Mouse (Mus musculus) CH12.LX (cell line): ENCODE measurements around the gene Hdc. TPM values are rescaled to one million over a fixed set of nuclear protein-coding genes. Genes with fewer than 3 reads are reported as not detected.

Source experiments
- DNase-seq: peaks from one replicate; pipeline ENCODE4 v3.0.0-alpha.2; 2013; ENCODE audit errors: extremely low read depth
- H3K27ac ChIP-seq: 2 replicates; pipeline ENCODE4 v1.5.1; 2012; ENCODE audit warnings: low read depth, mild to moderate bottlenecking, control low read depth, moderate library complexity; ENCODE audit not compliant: insufficient read depth
- H3K27me3 ChIP-seq: replicated peaks from 2 replicates; pipeline ENCODE3; 2012; ENCODE audit warnings: inconsistent platforms
- H3K36me3 ChIP-seq, 2 experiments: replicated peaks in 1 of 2; 2 replicates each; pipeline versions ENCODE3 to v1.6.1; 2012; ENCODE audit warnings: inconsistent platforms in 1 of 2, low read length in 1 of 2, mild to moderate bottlenecking in 1 of 2, mixed read lengths in 1 of 2, moderate library complexity in 1 of 2; ENCODE audit not compliant: control insufficient read depth in 1 of 2, insufficient read depth in 1 of 2
- H3K4me1 ChIP-seq, 2 experiments: 2 replicates each; pipeline ENCODE4 v1.6.1; 2012; ENCODE audit warnings: inconsistent platforms in 1 of 2, moderate library complexity in 1 of 2; ENCODE audit not compliant: insufficient read depth in 2 of 2, control insufficient read depth in 1 of 2
- H3K4me2 ChIP-seq: 2 replicates; pipeline ENCODE4 v1.6.1; 2012; ENCODE audit warnings: low read depth, mild to moderate bottlenecking, control low read depth; ENCODE audit not compliant: poor library complexity, insufficient read depth, severe bottlenecking
- H3K4me3 ChIP-seq, 3 experiments: fragments of 150-350 bp in 1 of 3; sonication (generic) in 1 of 3; replicated peaks in 1 of 3; 2 replicates each; pipeline versions ENCODE3 to v1.5.1; 2011 to 2012; ENCODE audit warnings: low read depth in 2 of 3, low read length in 2 of 3, mild to moderate bottlenecking in 2 of 3, moderate library complexity in 2 of 3, control low read depth in 1 of 3, improper control_type of control experiment in 1 of 3, inconsistent platforms in 1 of 3, mixed read lengths in 1 of 3; ENCODE audit not compliant: poor library complexity in 1 of 3
- H3K79me2 ChIP-seq: replicated peaks from 2 replicates; pipeline ENCODE4 v1.6.1; 2012; ENCODE audit warnings: mild to moderate bottlenecking, moderate library complexity; ENCODE audit not compliant: control insufficient read depth, poor library complexity, insufficient read depth, severe bottlenecking; ENCODE audit errors: extremely low read depth
- H3K9ac ChIP-seq: 2 replicates; pipeline ENCODE4 v1.6.1; 2012; ENCODE audit warnings: low read depth, mild to moderate bottlenecking, control low read depth, moderate library complexity; ENCODE audit not compliant: insufficient read depth
- H3K9me3 ChIP-seq: replicated peaks from 2 replicates; pipeline ENCODE3; 2012; ENCODE audit warnings: low read length, inconsistent platforms, mixed read lengths
- CHD2 ChIP-seq: IDR thresholded peaks from 2 replicates; pipeline ENCODE4 v1.6.1; 2011; ENCODE audit warnings: low read length, improper control_type of control experiment
- ELF1 ChIP-seq: IDR thresholded peaks from 2 replicates; pipeline ENCODE4 v1.6.1; 2014; ENCODE audit warnings: low read depth, mild to moderate bottlenecking, inconsistent platforms, low read length, improper control_type of control experiment
- ETS1 ChIP-seq: conservative IDR thresholded peaks from 2 replicates; pipeline ENCODE4 v1.6.1; 2012; ENCODE audit warnings: low read depth, mild to moderate bottlenecking, inconsistent platforms, low read length, improper control_type of control experiment, moderate library complexity
- HCFC1 ChIP-seq: IDR thresholded peaks from 2 replicates; pipeline ENCODE4 v1.6.1; 2012; ENCODE audit warnings: low read depth, mild to moderate bottlenecking, inconsistent platforms, low read length, improper control_type of control experiment
- JUN ChIP-seq: IDR thresholded peaks from 2 replicates; pipeline ENCODE4 v1.6.1; 2011; ENCODE audit warnings: low read depth, mild to moderate bottlenecking, low read length, improper control_type of control experiment, moderate library complexity; ENCODE audit not compliant: insufficient read depth
- MAFK ChIP-seq: IDR thresholded peaks from 2 replicates; pipeline ENCODE4 v1.6.1; 2011; ENCODE audit warnings: low read length, improper control_type of control experiment; ENCODE audit not compliant: insufficient replicate concordance
- MAZ ChIP-seq: IDR thresholded peaks from 2 replicates; pipeline ENCODE4 v1.6.1; 2012; ENCODE audit warnings: low read depth, mild to moderate bottlenecking, inconsistent platforms, low read length, improper control_type of control experiment, moderate library complexity
- MYC ChIP-seq: IDR thresholded peaks from 2 replicates; pipeline ENCODE4 v1.6.1; 2011; ENCODE audit warnings: low read depth, mild to moderate bottlenecking, improper control_type of control experiment, low read length
- NELFE ChIP-seq: IDR thresholded peaks from 2 replicates; pipeline ENCODE4 v1.6.1; 2011; ENCODE audit warnings: low read depth, low read length, improper control_type of control experiment
- POLR2A ChIP-seq: IDR thresholded peaks from 2 replicates; pipeline ENCODE4 v1.6.1; 2011; ENCODE audit warnings: low read depth, mild to moderate bottlenecking, improper control_type of control experiment, low read length
- POLR2AphosphoS2 ChIP-seq: IDR thresholded peaks from 2 replicates; pipeline ENCODE4 v1.6.1; 2011; ENCODE audit warnings: low read depth, low read length, improper control_type of control experiment
- RAD21 ChIP-seq: IDR thresholded peaks from 2 replicates; pipeline ENCODE4 v1.6.1; 2011; ENCODE audit warnings: low read depth, mild to moderate bottlenecking, low read length, improper control_type of control experiment, moderate library complexity
- SIN3A ChIP-seq: IDR thresholded peaks from 2 replicates; pipeline ENCODE4 v1.6.1; 2012; ENCODE audit warnings: low read length, improper control_type of control experiment, inconsistent platforms
- SMC3 ChIP-seq: IDR thresholded peaks from 2 replicates; pipeline ENCODE4 v1.6.1; 2011; ENCODE audit warnings: low read depth, low read length, improper control_type of control experiment
- TBP ChIP-seq: conservative IDR thresholded peaks from 2 replicates; pipeline ENCODE4 v1.6.1; 2011; ENCODE audit warnings: low read depth, low read length, improper control_type of control experiment
- TCF12 ChIP-seq: IDR thresholded peaks from 2 replicates; pipeline ENCODE4 v1.6.1; 2014; ENCODE audit warnings: low read depth, mild to moderate bottlenecking, inconsistent platforms, low read length, improper control_type of control experiment
- UBTF ChIP-seq: IDR thresholded peaks from 2 replicates; pipeline ENCODE4 v1.6.1; 2012; ENCODE audit warnings: low read depth, mild to moderate bottlenecking, inconsistent platforms, low read length, improper control_type of control experiment, moderate library complexity
- USF2 ChIP-seq: conservative IDR thresholded peaks from 2 replicates; pipeline ENCODE4 v1.6.1; 2011; ENCODE audit warnings: low read depth, low read length, improper control_type of control experiment
- ZNF384 ChIP-seq: IDR thresholded peaks from 2 replicates; pipeline ENCODE4 v1.6.1; 2012; ENCODE audit warnings: low read depth, low read length, improper control_type of control experiment, inconsistent platforms
- dilution Hi-C: fragments of 300-500 bp; cut with MboI; formaldehyde crosslinking; loops from 2 replicates; pipeline ENCODE4 v1.14.3; 2020; ENCODE audit warnings: low sequenced_read_pairs; ENCODE audit not compliant: extremely low pct_unique_long_range_greater_than_20kb, extremely low pct_ligation_motif_present
- in situ Hi-C: fragments of 300-500 bp; cut with MboI; formaldehyde crosslinking; loops from 3 replicates; pipeline ENCODE4 v1.14.3; 2019; ENCODE audit warnings: low sequenced_read_pairs, low pct_ligation_motif_present, low pct_unique_long_range_greater_than_20kb, mixed read lengths
- polyA plus RNA-seq: library from polyadenylated mRNA; unstranded; fragments of >175 nt; gene quantifications from 2 replicates; pipeline ENCODE4 v1.2.1, GENCODE M21; 2012; ENCODE audit warnings: low read depth; ENCODE audit not compliant: insufficient read length
- total RNA-seq, 2 experiments: library from RNA; depleted of rRNA; stranded (reverse); fragments of 300-350 nt in 1 of 2; fragments of >200 nt in 1 of 2; gene quantifications; 2 replicates each; pipeline ENCODE4 v1.2.3; 2012 to 2014

Gene Hdc
- total and polyA plus RNA-seq, 3 experiments: 1.5 to 1.8 (median 1.6) TPM

DNA sequence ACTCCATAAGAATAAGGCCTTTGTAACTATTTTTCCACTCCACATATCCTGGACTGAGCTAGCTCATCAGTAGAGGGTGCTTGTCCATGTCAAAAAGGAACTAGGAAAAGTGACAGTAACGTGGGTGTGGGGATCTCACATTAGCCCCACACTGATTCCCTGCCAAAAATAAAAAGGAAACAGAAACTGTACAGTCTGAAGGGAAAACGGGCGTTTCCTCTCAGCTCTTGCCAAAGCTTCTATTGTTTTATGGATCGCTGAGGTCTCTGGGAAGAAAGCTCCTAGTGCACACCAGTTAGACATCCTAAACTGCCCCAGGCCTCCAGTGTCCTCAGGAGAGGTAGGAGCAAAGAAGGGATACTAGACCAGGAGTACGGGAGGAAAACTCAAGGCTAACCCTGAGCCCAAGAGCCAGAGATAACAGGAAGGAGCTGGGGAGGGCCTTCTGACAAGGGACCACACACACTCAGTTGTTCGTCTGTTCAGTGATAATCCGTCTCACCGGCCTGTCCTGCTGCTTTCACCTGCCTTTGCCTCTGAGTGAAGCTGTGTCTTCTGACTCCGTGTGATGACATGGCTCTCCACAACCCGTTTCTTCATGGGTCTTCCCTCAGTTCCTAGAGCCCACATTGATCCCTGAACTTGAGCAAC lies 11.4 kb downstream of the Hdc start:
- Histone ChIP-seq H3K79me2 (no peaks in the 10 kb centered on the region), H3K4me3 (no peak overlapping the region), H3K4me2 (peak overlapping the region; percentile 30; the same call in 1 of the 2 replicates), H3K27me3 (no peaks in the 10 kb centered on the region), H3K27ac (no peak overlapping the region), H3K9ac (no peak overlapping the region), H3K4me1 (peaks cover 6 to 9% of the 10 kb centered on the region in 2 experiments; a peak in 3 of 4 replicates), H3K9me3 (no peaks in the 10 kb centered on the region), H3K36me3 (no peaks in the 10 kb centered on the region)
- DNase-seq: no peak
- in situ Hi-C loops: loop anchor here (5.0 to 10.0 kb wide), 2 partner anchors 35 to 57 kb away; no protein-coding TSS in a partner anchor
- no peak for TF ChIP-seq UBTF
- dilution Hi-C loops: no loop called here

GRCm38 (mm10) chr2:126606688-126607062 lies 12.4 kb downstream of the Hdc start:
- Histone ChIP-seq H3K4me3 (no peak overlapping the region), H3K9me3 (no peaks in the 10 kb centered on the region), H3K27ac (no peak overlapping the region), H3K4me2 (no peak overlapping the region), H3K9ac (no peak overlapping the region), H3K79me2 (no peaks in the 10 kb centered on the region), H3K4me1 (peaks cover 12 to 16% of the 10 kb centered on the region in 2 experiments), H3K36me3 (no peaks in the 10 kb centered on the region), H3K27me3 (no peaks in the 10 kb centered on the region)
- TF ChIP-seq JUN: no peak
- TF ChIP-seq SMC3: no peak
- no peak for TF ChIP-seq SIN3A
- no peak for TF ChIP-seq TBP
- no peak for TF ChIP-seq MAFK
- TF ChIP-seq ZNF384: no peak
- TF ChIP-seq CHD2: no peak
- no peak for TF ChIP-seq ETS1
- TF ChIP-seq RAD21: no peak
- TF ChIP-seq POLR2A: no peak
- TF ChIP-seq MYC: no peak
- no peak for TF ChIP-seq HCFC1
- no peak for TF ChIP-seq MAZ
- no peak for TF ChIP-seq NELFE
- TF ChIP-seq TCF12: no peak
- no peak for TF ChIP-seq ELF1
- TF ChIP-seq USF2: no peak
- no peak for TF ChIP-seq POLR2AphosphoS2
- dilution Hi-C loops: no loop called here
- no peak for DNase-seq
- in situ Hi-C loops: loop anchor here (5.0 to 10.0 kb wide), 2 partner anchors 36 to 58 kb away; no protein-coding TSS in a partner anchor
